Mouse (Mus musculus): ENCODE data around the gene Cyp2d22.

DNA sequence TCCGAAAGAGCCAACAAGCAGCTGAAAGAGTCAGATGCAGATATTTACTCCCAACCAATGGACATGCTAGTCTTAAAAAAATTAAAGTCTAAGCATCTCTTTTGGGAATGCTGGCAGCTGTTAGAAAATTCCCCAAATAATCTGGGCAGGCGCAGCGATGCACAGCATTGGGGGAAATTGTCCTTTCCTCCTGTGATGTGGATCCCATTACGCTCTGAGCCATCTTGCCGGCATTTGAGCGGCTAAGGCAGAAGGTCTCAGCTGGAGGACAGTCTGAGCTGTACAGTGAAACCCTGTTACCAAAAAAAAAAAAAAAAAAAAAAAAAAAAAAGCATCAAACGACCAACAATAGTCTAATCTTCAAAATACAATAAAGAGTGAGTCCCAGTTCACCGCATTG is 57.9 kb downstream of the Cyp2d22 start:
- TF ChIP-seq CTCF (IDR thresholded peaks at IDR 0.05; ENCODE audit: borderline replicate concordance, insufficient read depth, low read length) (no peak), POLR2A (IDR thresholded peaks at IDR 0.05; ENCODE audit: low read depth, low read length) (no peak)
